Mouse (Mus musculus) CH12.LX (cell line): ENCODE measurements around the gene Bpnt1. TPM values are rescaled to one million over a fixed set of nuclear protein-coding genes. Genes with fewer than 3 reads are reported as not detected.

ENCODE experiments used
- DNase-seq: peaks from one replicate; pipeline ENCODE4 v3.0.0-alpha.2; 2013; ENCODE audit errors: extremely low read depth
- H3K27ac ChIP-seq: 2 replicates; pipeline ENCODE4 v1.5.1; 2012; ENCODE audit warnings: low read depth, mild to moderate bottlenecking, control low read depth, moderate library complexity; ENCODE audit not compliant: insufficient read depth
- H3K27me3 ChIP-seq: replicated peaks from 2 replicates; pipeline ENCODE3; 2012; ENCODE audit warnings: inconsistent platforms
- H3K36me3 ChIP-seq, 2 experiments: replicated peaks in 1 of 2; 2 replicates each; pipeline versions ENCODE3 to v1.6.1; 2012; ENCODE audit warnings: inconsistent platforms in 1 of 2, low read length in 1 of 2, mild to moderate bottlenecking in 1 of 2, mixed read lengths in 1 of 2, moderate library complexity in 1 of 2; ENCODE audit not compliant: control insufficient read depth in 1 of 2, insufficient read depth in 1 of 2
- H3K4me1 ChIP-seq, 2 experiments: 2 replicates each; pipeline ENCODE4 v1.6.1; 2012; ENCODE audit warnings: inconsistent platforms in 1 of 2, moderate library complexity in 1 of 2; ENCODE audit not compliant: insufficient read depth in 2 of 2, control insufficient read depth in 1 of 2
- H3K4me2 ChIP-seq: 2 replicates; pipeline ENCODE4 v1.6.1; 2012; ENCODE audit warnings: low read depth, mild to moderate bottlenecking, control low read depth; ENCODE audit not compliant: poor library complexity, insufficient read depth, severe bottlenecking
- H3K4me3 ChIP-seq, 3 experiments: fragments of 150-350 bp in 1 of 3; sonication (generic) in 1 of 3; replicated peaks in 1 of 3; 2 replicates each; pipeline versions ENCODE3 to v1.5.1; 2011 to 2012; ENCODE audit warnings: low read depth in 2 of 3, low read length in 2 of 3, mild to moderate bottlenecking in 2 of 3, moderate library complexity in 2 of 3, control low read depth in 1 of 3, improper control_type of control experiment in 1 of 3, inconsistent platforms in 1 of 3, mixed read lengths in 1 of 3; ENCODE audit not compliant: poor library complexity in 1 of 3
- H3K79me2 ChIP-seq: replicated peaks from 2 replicates; pipeline ENCODE4 v1.6.1; 2012; ENCODE audit warnings: mild to moderate bottlenecking, moderate library complexity; ENCODE audit not compliant: control insufficient read depth, poor library complexity, insufficient read depth, severe bottlenecking; ENCODE audit errors: extremely low read depth
- H3K9ac ChIP-seq: 2 replicates; pipeline ENCODE4 v1.6.1; 2012; ENCODE audit warnings: low read depth, mild to moderate bottlenecking, control low read depth, moderate library complexity; ENCODE audit not compliant: insufficient read depth
- H3K9me3 ChIP-seq: replicated peaks from 2 replicates; pipeline ENCODE3; 2012; ENCODE audit warnings: low read length, inconsistent platforms, mixed read lengths
- BHLHE40 ChIP-seq: IDR thresholded peaks from 2 replicates; pipeline ENCODE4 v1.6.1; 2011; ENCODE audit warnings: mild to moderate bottlenecking, low read depth, low read length, improper control_type of control experiment
- CHD1 ChIP-seq: IDR thresholded peaks from 2 replicates; pipeline ENCODE4 v1.6.1; 2012; ENCODE audit warnings: low read depth, low read length, improper control_type of control experiment, inconsistent platforms
- CHD2 ChIP-seq: IDR thresholded peaks from 2 replicates; pipeline ENCODE4 v1.6.1; 2011; ENCODE audit warnings: low read length, improper control_type of control experiment
- CTCF ChIP-seq, 2 experiments: IDR thresholded peaks in 1 of 2; conservative IDR thresholded peaks in 1 of 2; 2 replicates each; pipeline ENCODE4 v1.5.1; 2011 to 2012; ENCODE audit warnings: low read depth in 2 of 2, low read length in 2 of 2, improper control_type of control experiment in 1 of 2, inconsistent platforms in 1 of 2, mild to moderate bottlenecking in 1 of 2, moderate library complexity in 1 of 2
- E2F4 ChIP-seq: IDR thresholded peaks from 2 replicates; pipeline ENCODE4 v1.6.1; 2011; ENCODE audit warnings: low read depth, low read length, improper control_type of control experiment; ENCODE audit not compliant: insufficient replicate concordance
- ELF1 ChIP-seq: IDR thresholded peaks from 2 replicates; pipeline ENCODE4 v1.6.1; 2014; ENCODE audit warnings: low read depth, mild to moderate bottlenecking, inconsistent platforms, low read length, improper control_type of control experiment
- EP300 ChIP-seq: IDR thresholded peaks from 2 replicates; pipeline ENCODE4 v1.6.1; 2011; ENCODE audit warnings: low read length, improper control_type of control experiment
- ETS1 ChIP-seq: conservative IDR thresholded peaks from 2 replicates; pipeline ENCODE4 v1.6.1; 2012; ENCODE audit warnings: low read depth, mild to moderate bottlenecking, inconsistent platforms, low read length, improper control_type of control experiment, moderate library complexity
- GABPA ChIP-seq: IDR thresholded peaks from 2 replicates; pipeline ENCODE4 v1.6.1; 2012; ENCODE audit warnings: low read depth, low read length, improper control_type of control experiment, inconsistent platforms; ENCODE audit not compliant: insufficient replicate concordance
- HCFC1 ChIP-seq: IDR thresholded peaks from 2 replicates; pipeline ENCODE4 v1.6.1; 2012; ENCODE audit warnings: low read depth, mild to moderate bottlenecking, inconsistent platforms, low read length, improper control_type of control experiment
- IRF4 ChIP-seq: IDR thresholded peaks from 2 replicates; pipeline ENCODE4 v1.6.1; 2014; ENCODE audit warnings: low read depth, mild to moderate bottlenecking, inconsistent platforms, low read length, improper control_type of control experiment
- JUN ChIP-seq: IDR thresholded peaks from 2 replicates; pipeline ENCODE4 v1.6.1; 2011; ENCODE audit warnings: low read depth, mild to moderate bottlenecking, low read length, improper control_type of control experiment, moderate library complexity; ENCODE audit not compliant: insufficient read depth
- JUND ChIP-seq: conservative IDR thresholded peaks from 2 replicates; pipeline ENCODE4 v1.6.1; 2011; ENCODE audit warnings: low read depth, low read length, improper control_type of control experiment
- KAT2A ChIP-seq: IDR thresholded peaks from 2 replicates; pipeline ENCODE4 v1.6.1; 2012; ENCODE audit warnings: low read length, improper control_type of control experiment, inconsistent platforms; ENCODE audit not compliant: insufficient replicate concordance
- MAFK ChIP-seq: IDR thresholded peaks from 2 replicates; pipeline ENCODE4 v1.6.1; 2011; ENCODE audit warnings: low read length, improper control_type of control experiment; ENCODE audit not compliant: insufficient replicate concordance
- MAX ChIP-seq: IDR thresholded peaks from 2 replicates; pipeline ENCODE4 v1.6.1; 2011; ENCODE audit warnings: low read length, improper control_type of control experiment
- MAZ ChIP-seq: IDR thresholded peaks from 2 replicates; pipeline ENCODE4 v1.6.1; 2012; ENCODE audit warnings: low read depth, mild to moderate bottlenecking, inconsistent platforms, low read length, improper control_type of control experiment, moderate library complexity
- MEF2A ChIP-seq: IDR thresholded peaks from 2 replicates; pipeline ENCODE4 v1.6.1; 2014; ENCODE audit warnings: low read depth, mild to moderate bottlenecking, inconsistent platforms, low read length, improper control_type of control experiment, borderline replicate concordance
- MXI1 ChIP-seq: IDR thresholded peaks from 2 replicates; pipeline ENCODE4 v1.6.1; 2011; ENCODE audit warnings: mild to moderate bottlenecking, low read depth, low read length, improper control_type of control experiment
- MYC ChIP-seq: IDR thresholded peaks from 2 replicates; pipeline ENCODE4 v1.6.1; 2011; ENCODE audit warnings: low read depth, mild to moderate bottlenecking, improper control_type of control experiment, low read length
- NELFE ChIP-seq: IDR thresholded peaks from 2 replicates; pipeline ENCODE4 v1.6.1; 2011; ENCODE audit warnings: low read depth, low read length, improper control_type of control experiment
- NRF1 ChIP-seq: IDR thresholded peaks from 2 replicates; pipeline ENCODE4 v1.6.1; 2014; ENCODE audit warnings: low read depth, mild to moderate bottlenecking, inconsistent platforms, low read length, improper control_type of control experiment, moderate library complexity
- PAX5 ChIP-seq: IDR thresholded peaks from 2 replicates; pipeline ENCODE4 v1.6.1; 2012; ENCODE audit warnings: low read length, inconsistent platforms, mixed read lengths
- POLR2A ChIP-seq: IDR thresholded peaks from 2 replicates; pipeline ENCODE4 v1.6.1; 2011; ENCODE audit warnings: low read depth, mild to moderate bottlenecking, improper control_type of control experiment, low read length
- POLR2AphosphoS2 ChIP-seq: IDR thresholded peaks from 2 replicates; pipeline ENCODE4 v1.6.1; 2011; ENCODE audit warnings: low read depth, low read length, improper control_type of control experiment
- RAD21 ChIP-seq: IDR thresholded peaks from 2 replicates; pipeline ENCODE4 v1.6.1; 2011; ENCODE audit warnings: low read depth, mild to moderate bottlenecking, low read length, improper control_type of control experiment, moderate library complexity
- RCOR1 ChIP-seq: conservative IDR thresholded peaks from 2 replicates; pipeline ENCODE4 v1.6.1; 2012; ENCODE audit warnings: low read depth, mild to moderate bottlenecking, inconsistent platforms, low read length, improper control_type of control experiment
- SIN3A ChIP-seq: IDR thresholded peaks from 2 replicates; pipeline ENCODE4 v1.6.1; 2012; ENCODE audit warnings: low read length, improper control_type of control experiment, inconsistent platforms
- SMC3 ChIP-seq: IDR thresholded peaks from 2 replicates; pipeline ENCODE4 v1.6.1; 2011; ENCODE audit warnings: low read depth, low read length, improper control_type of control experiment
- TBP ChIP-seq: conservative IDR thresholded peaks from 2 replicates; pipeline ENCODE4 v1.6.1; 2011; ENCODE audit warnings: low read depth, low read length, improper control_type of control experiment
- TCF12 ChIP-seq: IDR thresholded peaks from 2 replicates; pipeline ENCODE4 v1.6.1; 2014; ENCODE audit warnings: low read depth, mild to moderate bottlenecking, inconsistent platforms, low read length, improper control_type of control experiment
- UBTF ChIP-seq: IDR thresholded peaks from 2 replicates; pipeline ENCODE4 v1.6.1; 2012; ENCODE audit warnings: low read depth, mild to moderate bottlenecking, inconsistent platforms, low read length, improper control_type of control experiment, moderate library complexity
- USF1 ChIP-seq: IDR thresholded peaks from 2 replicates; pipeline ENCODE4 v1.6.1; 2014; ENCODE audit warnings: low read depth, mild to moderate bottlenecking, inconsistent platforms, low read length, improper control_type of control experiment
- USF2 ChIP-seq: conservative IDR thresholded peaks from 2 replicates; pipeline ENCODE4 v1.6.1; 2011; ENCODE audit warnings: low read depth, low read length, improper control_type of control experiment
- ZC3H11A ChIP-seq: IDR thresholded peaks from 2 replicates; pipeline ENCODE4 v1.6.1; 2012; ENCODE audit warnings: low read depth, mild to moderate bottlenecking, inconsistent platforms, low read length, improper control_type of control experiment
- ZKSCAN1 ChIP-seq: IDR thresholded peaks from 2 replicates; pipeline ENCODE4 v1.6.1; 2012; ENCODE audit warnings: low read depth, inconsistent platforms, low read length, improper control_type of control experiment, borderline replicate concordance
- ZMIZ1 ChIP-seq: IDR thresholded peaks from 2 replicates; pipeline ENCODE4 v1.6.1; 2012; ENCODE audit warnings: low read depth, mild to moderate bottlenecking, inconsistent platforms, low read length, improper control_type of control experiment
- ZNF384 ChIP-seq: IDR thresholded peaks from 2 replicates; pipeline ENCODE4 v1.6.1; 2012; ENCODE audit warnings: low read depth, low read length, improper control_type of control experiment, inconsistent platforms
- dilution Hi-C: fragments of 300-500 bp; cut with MboI; formaldehyde crosslinking; loops from 2 replicates; pipeline ENCODE4 v1.14.3; 2020; ENCODE audit warnings: low sequenced_read_pairs; ENCODE audit not compliant: extremely low pct_unique_long_range_greater_than_20kb, extremely low pct_ligation_motif_present
- in situ Hi-C: fragments of 300-500 bp; cut with MboI; formaldehyde crosslinking; loops from 3 replicates; pipeline ENCODE4 v1.14.3; 2019; ENCODE audit warnings: low sequenced_read_pairs, low pct_ligation_motif_present, low pct_unique_long_range_greater_than_20kb, mixed read lengths
- polyA plus RNA-seq: library from polyadenylated mRNA; unstranded; fragments of >175 nt; gene quantifications from 2 replicates; pipeline ENCODE4 v1.2.1, GENCODE M21; 2012; ENCODE audit warnings: low read depth; ENCODE audit not compliant: insufficient read length
- total RNA-seq, 2 experiments: library from RNA; depleted of rRNA; stranded (reverse); fragments of 300-350 nt in 1 of 2; fragments of >200 nt in 1 of 2; gene quantifications; 2 replicates each; pipeline ENCODE4 v1.2.3; 2012 to 2014

The Bpnt1 gene
- 59.4 and 80.6 TPM in 2 replicates for total RNA-seq (2012; rRNA removed)
- 71.9 and 81.8 TPM in 2 replicates for total RNA-seq (2014; rRNA removed)
- 38.4 and 41.8 TPM in 2 replicates for polyA plus RNA-seq

GRCm38 (mm10) chr1:185331983-185332430 is at the start of gene Bpnt1:
Gene Bpnt1, plus strand, starts transcription at chr1:185332149.
- DNase-seq = peak; percentile 91
- Histone ChIP-seq H3K27ac (no peak within 1 kb of the TSS; the same call in 1 of the 2 replicates), H3K36me3 (peaks cover 2 to 14% of the 10 kb centered on the region in 2 experiments), H3K4me3 (peak within 1 kb of the TSS; percentile 70 to 96 (median 89)), H3K9ac (peak within 1 kb of the TSS; percentile 81), H3K4me1 (peaks cover 0 to 52% of the 10 kb centered on the region in 2 experiments; a peak in 2 of 4 replicates), H3K79me2 (peaks cover 31% of the 10 kb centered on the region), H3K27me3 (no peaks in the 10 kb centered on the region), H3K9me3 (no peaks in the 10 kb centered on the region), H3K4me2 (peak within 1 kb of the TSS; percentile 97)
- in situ Hi-C loops (no loop called here), dilution Hi-C loops (no loop called here)
- TF ChIP-seq GABPA (no peak), ELF1 (peak; percentile 48), JUND (no peak), CHD2 (no peak), EP300 (no peak), UBTF (no peak), MAX (no peak), RAD21 (no peak), SMC3 (no peak), ZNF384 (no peak), CHD1 (no peak), MAFK (no peak), SIN3A (peak; percentile 50; the same call in 1 of the 2 replicates), KAT2A (0 out of 2 replicates have a peak, but pooled peaks have one; percentile 34), MEF2A (no peak), BHLHE40 (no peak), E2F4 (no peak), TBP (no peak), RCOR1 (no peak), NELFE (peak; percentile 87), ZC3H11A (no peak), HCFC1 (peak; percentile 66), IRF4 (peak; percentile 51; the same call in 1 of the 2 replicates), JUN (no peak), USF1 (no peak), NRF1 (peak; percentile 98), ZKSCAN1 (no peak), MXI1 (peak; percentile 71), TCF12 (peak; percentile 82), CTCF (conservative IDR thresholded peaks at IDR 0.05 in 1 of 2, IDR thresholded peaks at IDR 0.05 in 1 of 2; ENCODE audit: low read depth in 2 of 2, low read length in 2 of 2) (no peak), POLR2AphosphoS2 (no peak), MAZ (no peak), ETS1 (no peak), MYC (no peak), USF2 (no peak), ZMIZ1 (peak; percentile 76; the same call in 1 of the 2 replicates), PAX5 (no peak), POLR2A (peak; percentile 84)
